Mouse (Mus musculus) neural tube, embryonic 14.5 days (tissue): ENCODE data around the gene Gpr179. TPM values are rescaled to one million over a fixed set of nuclear protein-coding genes. Genes with fewer than 3 reads are reported as not detected.
"Not testable (repeated sequence)": the region's sequence is repeated elsewhere in the genome, so short reads cannot be mapped to it uniquely, and the experiment has no call there.

Experiments
- ATAC-seq: fragments of 200-750 bp; cut with Nextera tagmentation; 2 replicates; pipeline ENCODE4 v1.8.0; 2017; ENCODE audit warnings: low read depth, mild to moderate bottlenecking, moderate TSS enrichment, moderate library complexity
- H3K27ac ChIP-seq: fragments of 300-500 bp; sonication (generic); 2 replicates; pipeline ENCODE4 v1.5.1; 2014; ENCODE audit warnings: low read depth, mild to moderate bottlenecking, control low read depth, low read length, moderate library complexity, mixed read lengths
- H3K27me3 ChIP-seq: fragments of 300-500 bp; sonication (generic); 2 replicates; pipeline ENCODE4 v1.6.1; 2014; ENCODE audit warnings: low read length; ENCODE audit not compliant: control insufficient read depth, insufficient read depth
- H3K36me3 ChIP-seq: fragments of 300-500 bp; sonication (generic); 2 replicates; pipeline ENCODE4 v1.6.1; 2014; ENCODE audit warnings: low read length, mixed read lengths; ENCODE audit not compliant: control insufficient read depth, insufficient read depth
- H3K4me1 ChIP-seq: fragments of 300-500 bp; sonication (generic); 2 replicates; pipeline ENCODE4 v1.6.1; 2014; ENCODE audit warnings: low read length; ENCODE audit not compliant: control insufficient read depth, insufficient read depth
- H3K4me2 ChIP-seq: fragments of 300-500 bp; sonication (generic); 2 replicates; pipeline ENCODE4 v1.6.1; 2014; ENCODE audit warnings: mild to moderate bottlenecking, low read depth, low read length, control low read depth
- H3K4me3 ChIP-seq: fragments of 300-500 bp; sonication (generic); 2 replicates; pipeline ENCODE4 v1.5.1; 2014; ENCODE audit warnings: low read depth, low read length, control low read depth, mixed read lengths
- H3K9ac ChIP-seq: fragments of 300-500 bp; sonication (generic); replicated peaks from 2 replicates; pipeline ENCODE4 v1.6.1; 2014; ENCODE audit warnings: low read depth, mild to moderate bottlenecking, control low read depth, low read length, mixed read lengths
- H3K9me3 ChIP-seq: fragments of 300-500 bp; sonication (generic); 2 replicates; pipeline ENCODE4 v1.6.1; 2016; ENCODE audit warnings: low read length; ENCODE audit not compliant: control insufficient read depth
- WGBS: fragments of 180-500 bp; shearing (Covaris S2); extraction: QIAGEN DNeasy Blood & Tissue Kit; methylation state at CpG from one replicate; pipeline ENCODE4 v1.1.7; 2014; 5-methylcytosine and 5-hydroxymethylcytosine counted together
- polyA plus RNA-seq: library from polyadenylated mRNA; unstranded; fragments of >200 nt; fragmentation: Nextera tagmentation; extraction: Ambion mirVana; gene quantifications from 2 replicates; pipeline ENCODE4 v1.2.1, GENCODE M21; 2014

The Gpr179 gene
- polyA plus RNA-seq, 1 experiment from 2014 or later: 0.71 TPM

DNA sequence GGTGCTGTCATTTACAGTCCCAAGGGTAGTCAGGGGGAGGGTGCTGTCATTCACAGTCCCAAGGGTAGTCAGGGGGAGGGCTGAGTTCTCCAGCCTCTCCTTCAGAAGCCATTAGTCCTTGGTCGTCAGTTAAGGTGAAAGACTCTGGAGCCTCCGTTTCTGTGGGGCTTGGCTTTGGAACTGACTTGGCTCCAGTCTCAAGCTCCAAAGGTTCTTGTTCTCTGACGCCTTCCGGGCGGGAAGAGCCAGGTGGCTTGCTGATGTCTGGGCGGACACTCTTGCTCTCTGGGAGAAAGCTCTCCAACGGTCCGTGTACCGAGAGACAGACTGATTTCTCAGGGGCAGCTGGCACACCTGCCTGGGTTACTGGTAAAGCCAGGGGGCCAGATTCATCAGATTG, 17.5 kb downstream of the Gpr179 start:
- no peaks in the 10 kb centered on the region for H3K27me3 ChIP-seq
- H3K4me1 ChIP-seq: 0 out of 2 replicates have a peak, but pooled peaks cover 4% of the 10 kb centered on the region
- H3K4me2 ChIP-seq: no peak overlapping the region
- no peaks in the 10 kb centered on the region for H3K9me3 ChIP-seq
- no peak overlapping the region for H3K4me3 ChIP-seq
- ATAC-seq: no peak
- no peak overlapping the region for H3K27ac ChIP-seq
- WGBS: 86% methylated on average over 9 of the region's 9 CpGs
- no peaks in the 10 kb centered on the region for H3K36me3 ChIP-seq
- H3K9ac ChIP-seq: no peak overlapping the region

DNA sequence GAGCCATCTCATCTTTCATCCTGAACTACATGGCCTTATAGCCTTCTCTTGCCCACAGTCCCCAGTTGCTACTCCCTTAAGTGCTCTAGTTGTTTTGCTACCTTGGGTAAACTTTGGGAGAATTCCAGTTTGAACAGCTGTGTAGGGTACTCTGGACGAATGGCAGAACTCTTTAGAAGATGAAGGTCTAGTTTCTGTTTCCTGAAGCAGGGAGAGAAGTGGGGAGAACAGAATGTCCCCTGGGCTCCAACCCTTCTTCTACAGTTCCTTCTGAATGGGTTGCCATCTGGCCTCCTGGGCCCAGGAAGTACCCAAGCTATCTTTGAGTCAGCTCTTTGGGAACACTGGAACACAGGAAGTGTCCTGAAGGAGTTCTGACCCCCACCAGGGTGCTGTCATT, 18.0 kb downstream of the Gpr179 start:
- Histone ChIP-seq H3K27ac (no peak overlapping the region), H3K4me3 (no peak overlapping the region), H3K4me2 (no peak overlapping the region), H3K9me3 (no peaks in the 10 kb centered on the region), H3K9ac (no peak overlapping the region), H3K4me1 (0 out of 2 replicates have a peak, but pooled peaks cover 4% of the 10 kb centered on the region), H3K27me3 (no peaks in the 10 kb centered on the region), H3K36me3 (peaks cover 4% of the 10 kb centered on the region; the same call in 1 of the 2 replicates)
- ATAC-seq: no peak
- 64% methylated on average over 1 of the region's 1 CpGs for WGBS

DNA sequence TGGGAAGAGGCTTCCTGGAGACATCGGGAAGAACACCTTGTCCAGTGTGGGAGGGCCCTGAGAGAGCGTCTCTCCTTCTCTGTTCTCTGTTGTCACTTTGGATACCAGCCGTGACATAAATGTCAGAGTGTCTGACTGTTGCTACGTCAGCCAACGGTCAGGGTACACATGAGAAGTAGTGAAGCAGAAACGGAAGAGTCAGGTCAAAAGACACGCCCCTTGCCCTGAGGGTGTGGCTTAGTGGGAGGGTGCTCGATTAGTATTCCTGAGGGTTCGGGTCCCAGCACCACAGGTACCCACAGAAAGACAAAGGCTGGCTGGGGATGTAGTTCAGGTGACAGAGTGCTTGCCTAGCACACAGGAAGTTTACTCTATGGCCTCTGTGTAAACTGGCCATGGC, 18.8 kb downstream of the Gpr179 start:
- WGBS: 48% methylated on average over 9 of the region's 9 CpGs
- Histone ChIP-seq H3K27ac (no peak overlapping the region), H3K9ac (no peak overlapping the region), H3K4me1 (0 out of 2 replicates have a peak, but pooled peaks cover 4% of the 10 kb centered on the region), H3K4me2 (no peak overlapping the region), H3K36me3 (peaks cover 5% of the 10 kb centered on the region; the same call in 1 of the 2 replicates), H3K27me3 (no peaks in the 10 kb centered on the region), H3K4me3 (no peak overlapping the region), H3K9me3 (no peaks in the 10 kb centered on the region)
- ATAC-seq: no peak

DNA sequence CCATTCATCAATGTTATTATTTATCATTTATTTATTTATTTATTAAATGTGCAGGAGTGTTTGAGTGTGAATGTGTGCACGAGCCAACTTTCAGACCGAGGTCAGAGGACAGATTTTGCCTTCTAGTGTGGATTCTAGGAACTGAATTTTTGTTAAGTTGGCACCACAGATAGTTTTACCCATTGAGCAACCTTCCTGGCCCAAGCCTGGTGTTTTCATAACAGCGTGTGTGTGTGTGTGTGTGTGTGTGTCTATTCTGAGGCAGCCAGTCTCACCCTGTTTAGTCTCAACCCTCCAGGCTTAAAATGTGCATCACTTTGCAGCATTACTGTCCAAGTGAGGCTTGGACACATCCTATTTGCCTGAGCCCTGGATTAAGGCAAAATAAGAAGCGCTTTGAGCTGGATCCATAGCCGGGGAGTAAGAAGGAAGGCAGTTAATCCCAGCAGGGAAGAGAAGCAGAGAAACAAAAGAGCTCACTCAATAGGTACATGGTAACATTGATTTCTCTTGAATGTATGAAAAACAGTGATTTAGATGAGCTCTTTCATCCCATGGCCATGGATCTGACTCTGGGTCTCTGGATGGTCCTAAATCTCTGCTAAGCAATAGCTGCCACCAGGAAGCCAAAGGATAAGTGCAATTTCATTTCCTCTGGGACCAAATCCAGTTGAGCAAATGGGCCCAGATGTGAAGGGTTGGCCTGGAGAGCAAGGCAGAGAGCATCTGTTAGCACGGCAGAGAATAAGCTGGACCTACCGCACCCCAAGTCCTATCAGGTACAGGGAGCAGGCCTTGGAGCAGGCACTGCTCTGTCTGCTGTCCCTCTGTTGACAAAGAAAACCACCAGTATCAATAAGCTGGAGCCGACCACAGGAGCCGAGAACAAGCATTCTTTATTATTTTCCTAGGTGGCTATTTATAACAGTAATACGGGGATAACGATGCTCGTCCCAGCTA, 20.4 kb downstream of the Gpr179 start:
- 72% methylated on average over 12 of the region's 12 CpGs for WGBS
- H3K27me3 ChIP-seq: no peaks in the 10 kb centered on the region
- no peak overlapping the region for H3K4me3 ChIP-seq
- H3K4me2 ChIP-seq: no peak overlapping the region
- no peak overlapping the region for H3K27ac ChIP-seq
- ATAC-seq: no peak
- no peaks in the 10 kb centered on the region for H3K9me3 ChIP-seq
- peaks cover 10% of the 10 kb centered on the region for H3K36me3 ChIP-seq
- H3K4me1 ChIP-seq: 0 out of 2 replicates have a peak, but pooled peaks cover 4% of the 10 kb centered on the region
- no peak overlapping the region for H3K9ac ChIP-seq

DNA sequence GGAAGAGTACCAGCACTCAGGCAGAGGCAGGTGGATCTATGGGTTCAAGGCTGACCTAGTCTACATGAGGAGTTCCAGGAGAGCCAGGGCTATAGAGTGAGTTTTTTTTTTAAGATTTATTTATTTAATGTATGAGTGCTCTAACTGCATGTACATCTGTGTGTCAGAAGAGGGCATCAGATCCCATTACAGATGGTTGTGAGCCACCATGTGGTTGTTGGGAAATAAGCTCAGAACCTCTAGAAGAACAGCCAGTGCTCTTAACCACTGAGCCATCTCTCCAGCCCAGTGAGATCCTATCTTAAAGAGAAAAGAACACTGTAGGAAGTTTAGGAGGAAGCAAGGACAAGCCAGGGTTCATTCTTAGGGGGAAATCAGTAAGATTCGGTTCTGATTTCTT, 21.6 kb downstream of the Gpr179 start:
- Histone ChIP-seq H3K4me3 (no peak overlapping the region), H3K9ac (no peak overlapping the region), H3K4me1 (0 out of 2 replicates have a peak, but pooled peaks cover 4% of the 10 kb centered on the region), H3K36me3 (peaks cover 12% of the 10 kb centered on the region), H3K4me2 (no peak overlapping the region), H3K27ac (no peak overlapping the region), H3K27me3 (no peaks in the 10 kb centered on the region), H3K9me3 (no peaks in the 10 kb centered on the region)
- ATAC-seq: no peak
- 95% methylated on average over 1 of the region's 1 CpGs for WGBS

- no peak for ATAC-seq
- Histone ChIP-seq H3K4me2 (no peak overlapping the region), H3K9me3 (no peaks in the 10 kb centered on the region), H3K36me3 (peaks cover 21% of the 10 kb centered on the region), H3K4me3 (no peak overlapping the region), H3K27ac (no peak overlapping the region), H3K4me1 (0 out of 2 replicates have a peak, but pooled peaks cover 4% of the 10 kb centered on the region), H3K27me3 (no peaks in the 10 kb centered on the region), H3K9ac (no peak overlapping the region)
- WGBS: 25% methylated on average over 9 of the region's 9 CpGs
These were observed 23.7 kb downstream of the Gpr179 start for GRCm38 (mm10) chr11:97328148-97328547.

DNA sequence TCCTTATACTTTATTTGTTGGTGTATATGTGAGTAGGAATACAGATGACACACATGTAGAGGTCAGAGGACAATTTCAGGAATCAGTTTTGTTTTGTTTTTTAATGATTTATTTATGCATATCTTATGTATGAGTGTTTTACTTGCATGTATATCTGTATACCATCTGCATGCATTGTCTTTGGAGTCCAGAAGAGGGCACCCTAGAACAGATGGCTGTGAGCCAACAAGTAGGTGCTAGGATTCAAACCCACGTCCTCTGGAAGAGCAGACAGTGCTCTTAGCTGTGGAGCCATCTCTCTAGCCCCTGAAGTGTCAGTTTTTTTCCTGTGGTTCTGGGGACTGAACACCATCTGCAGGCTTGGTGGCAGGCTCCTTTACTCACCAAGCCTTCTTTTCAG, 26.7 kb downstream of the Gpr179 start:
- H3K9me3 ChIP-seq: no peaks in the 10 kb centered on the region
- H3K9ac ChIP-seq: no peak overlapping the region
- 71% methylated on average over 1 of the region's 1 CpGs for WGBS
- no peak overlapping the region for H3K4me2 ChIP-seq
- no peak overlapping the region for H3K27ac ChIP-seq
- no peaks in the 10 kb centered on the region for H3K27me3 ChIP-seq
- peaks cover 22% of the 10 kb centered on the region for H3K36me3 ChIP-seq
- ATAC-seq: no peak
- no peak overlapping the region for H3K4me3 ChIP-seq
- H3K4me1 ChIP-seq: no peaks in the 10 kb centered on the region

DNA sequence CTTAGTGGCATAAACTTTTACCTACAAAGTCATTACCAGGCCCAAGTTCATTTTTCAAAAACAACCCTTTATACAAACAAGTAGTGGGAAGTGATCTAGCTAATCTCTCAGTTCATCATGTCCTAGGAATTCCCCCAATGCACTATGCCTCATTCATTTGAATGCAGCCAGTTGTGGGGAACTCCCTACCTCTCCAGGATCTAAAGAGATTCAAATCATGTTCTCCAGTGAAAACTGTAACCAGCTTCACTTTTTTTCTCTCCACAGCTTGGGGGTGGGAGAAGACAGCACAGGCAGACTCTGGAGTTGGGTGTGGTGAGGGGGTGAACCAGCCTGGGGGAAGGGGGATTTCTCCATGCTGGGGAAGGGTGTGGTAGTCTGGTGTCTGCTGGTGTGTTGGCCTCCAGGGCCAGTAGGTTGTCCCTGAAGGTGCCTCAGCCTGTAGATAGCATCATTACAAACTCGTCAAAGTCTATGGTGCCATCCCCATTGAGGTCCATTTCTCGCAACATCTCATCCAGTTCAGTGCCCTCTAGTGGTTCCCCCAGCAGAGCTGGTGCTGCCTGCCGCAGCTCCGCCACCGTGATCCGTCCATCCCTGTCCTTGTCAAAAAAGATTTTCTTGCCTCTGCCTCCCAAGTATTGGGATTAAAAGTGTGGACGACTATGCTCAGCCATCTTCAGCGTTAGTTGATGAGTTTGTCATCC, 29.8 kb downstream of the Gpr179 start:
- H3K27me3 ChIP-seq, H3K4me1 ChIP-seq, ATAC-seq, H3K4me3 ChIP-seq, H3K9me3 ChIP-seq, H3K9ac ChIP-seq, H3K27ac ChIP-seq, H3K4me2 ChIP-seq: not testable (repeated sequence)
- WGBS: 89% methylated on average over 8 of the region's 8 CpGs
- H3K36me3 ChIP-seq: peaks cover 17% of the 10 kb centered on the region

DNA sequence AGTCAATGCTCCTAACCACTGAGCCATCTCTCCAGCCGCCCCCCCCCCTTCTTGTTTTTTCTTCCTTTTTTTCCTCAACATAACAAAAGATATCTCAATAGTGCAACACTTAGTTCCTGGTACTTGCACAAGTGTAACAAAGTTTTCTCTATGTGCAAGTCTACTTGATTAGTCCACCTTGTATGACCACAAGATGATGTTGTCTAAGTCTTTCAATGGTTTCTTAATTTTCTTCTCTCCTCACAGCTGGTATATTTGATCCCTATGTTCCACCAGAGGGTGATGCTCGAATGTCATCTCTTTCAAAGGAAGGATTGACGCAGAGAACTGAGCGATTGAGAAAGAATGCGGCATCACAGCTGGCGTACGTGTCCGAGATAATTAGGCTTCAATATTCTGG, 30.7 kb downstream of the Gpr179 start:
- peaks cover 3% of the 10 kb centered on the region; the same call in 1 of the 2 replicates for H3K4me1 ChIP-seq
- H3K9ac ChIP-seq: no peak overlapping the region
- no peak overlapping the region for H3K4me2 ChIP-seq
- ATAC-seq: no peak
- 94% methylated on average over 8 of the region's 8 CpGs for WGBS
- H3K9me3 ChIP-seq: no peaks in the 10 kb centered on the region
- peaks cover 10% of the 10 kb centered on the region; the same call in 1 of the 2 replicates for H3K36me3 ChIP-seq
- no peaks in the 10 kb centered on the region for H3K27me3 ChIP-seq
- H3K27ac ChIP-seq: no peak overlapping the region
- H3K4me3 ChIP-seq: no peak overlapping the region
